Mouse (Mus musculus) layer of hippocampus, adult 9-11 months (tissue): ENCODE data around the gene Olfr1230.

Experiments used
- DNase-seq: peaks from one replicate; pipeline ENCODE4 v3.0.0; 2022

The Olfr1230 gene

DNA sequence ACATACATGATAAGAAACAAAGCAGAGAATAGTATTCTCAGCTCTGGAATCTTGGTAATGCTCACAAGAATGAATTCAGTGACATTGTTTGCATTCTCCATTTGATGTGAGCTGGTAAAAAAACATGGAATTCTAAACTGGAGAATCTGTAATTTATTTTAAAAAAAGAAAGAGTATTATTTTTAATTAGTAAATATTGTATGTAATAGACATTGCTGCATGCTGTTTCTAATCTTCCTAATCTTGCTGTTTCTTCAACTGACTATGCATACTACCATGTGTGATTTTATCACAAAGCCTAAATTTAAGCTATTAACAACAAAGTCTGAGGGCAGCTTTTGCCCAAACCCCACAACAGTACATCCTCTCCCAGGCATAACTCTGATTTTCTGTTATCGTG, at the start of gene Olfr1230:
Gene Olfr1230, minus strand, starts transcription at position 101 of the 400 bp plus-strand sequence.
- DNase-seq = no peak

DNA sequence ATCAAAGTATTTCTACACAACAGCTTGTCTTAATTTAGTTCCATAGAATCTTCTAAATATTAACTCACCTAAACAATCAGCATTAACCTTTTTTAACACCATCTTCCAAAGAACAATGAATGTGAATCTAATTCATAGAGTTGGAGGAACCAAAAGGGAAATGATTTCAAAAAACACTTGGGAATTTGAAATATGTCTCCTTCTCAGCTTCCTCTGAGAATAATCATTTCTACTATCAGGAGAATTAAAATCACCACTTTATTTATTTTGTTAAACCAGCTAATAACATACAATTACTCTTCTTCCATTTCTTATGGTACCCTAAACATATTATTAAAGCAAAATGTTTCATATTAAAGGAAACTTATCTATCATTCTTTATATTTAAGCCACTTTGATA, 45.2 kb upstream of the Olfr1230 start, which contains the start of gene Olfr1233:
Gene Olfr1233, minus strand, starts transcription at position 101 of the 400 bp plus-strand sequence.
- no peak for DNase-seq

GRCm38 (mm10) chr2:89329575-89329974, 32.5 kb upstream of the Olfr1230 start, which contains the start of gene Olfr1232:
TSS of gene Olfr1232 (minus strand) at chr2:89329675.
- no peak for DNase-seq

DNA sequence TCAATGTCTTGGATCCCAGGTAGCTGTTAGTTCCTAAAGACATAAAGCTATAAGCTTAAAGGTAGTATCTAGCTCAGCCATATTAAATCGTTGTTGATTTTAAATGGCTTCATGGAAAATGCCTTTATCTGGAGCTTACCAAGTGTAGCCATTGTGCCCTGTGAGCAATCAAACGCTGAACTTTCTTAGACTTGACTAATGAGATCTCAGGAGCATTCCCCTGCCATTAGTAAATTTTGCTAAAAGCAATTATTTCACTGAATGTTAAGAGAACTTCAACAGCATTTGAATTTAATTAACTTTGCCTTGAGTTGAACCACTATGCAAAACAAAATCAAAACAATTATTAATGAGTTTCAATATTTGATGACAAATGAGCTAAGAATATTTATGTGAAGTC, 9.9 kb upstream of the Olfr1230 start, which contains the start of gene Olfr1231:
Gene Olfr1231, minus strand, starts transcription at position 101 of the 400 bp plus-strand sequence.
- no peak for DNase-seq

- no peak for DNase-seq
These were observed 9.2 kb downstream of the Olfr1230 start, which contains the start of gene Olfr1229 for GRCm38 (mm10) chr2:89287914-89288313. TSS of gene Olfr1229 (minus strand) at chr2:89288014.

- no peak for DNase-seq
These were observed 43.1 kb downstream of the Olfr1230 start, which contains the start of gene Olfr1228 for GRCm38 (mm10) chr2:89253962-89254361. TSS of gene Olfr1228 (minus strand) at chr2:89254062.
